Mouse (Mus musculus): ENCODE measurements around the gene Nol3. TPM values are rescaled to one million over a fixed set of nuclear protein-coding genes. Genes with fewer than 3 reads are reported as not detected.

The Nol3 gene
- polyA plus RNA-seq (2012; rRNA removed): 1.3 and 1.8 TPM in 2 replicates

DNA sequence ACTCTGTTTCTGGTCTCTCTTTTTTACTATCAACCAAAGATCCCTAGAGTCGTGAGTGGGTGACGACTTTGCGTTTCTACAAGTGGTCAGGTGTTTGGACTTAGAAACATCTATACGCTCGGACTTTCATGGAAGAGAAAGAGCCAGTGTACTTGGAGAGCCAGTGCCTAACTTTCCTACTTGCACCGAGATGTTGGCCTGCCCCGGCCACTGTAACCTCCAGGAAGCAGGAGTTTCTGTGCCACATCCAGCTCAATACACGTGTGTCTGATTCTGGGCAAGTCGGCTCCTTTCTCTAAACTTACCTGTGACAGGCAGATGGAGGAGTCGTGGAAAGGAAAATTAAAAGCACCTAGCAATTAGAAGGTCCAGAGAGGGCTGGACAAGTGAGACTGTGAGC lies at the start of gene Nol3:
Nol3 (plus strand) TSS at position 301 of the 400 bp plus-strand sequence.

DNA sequence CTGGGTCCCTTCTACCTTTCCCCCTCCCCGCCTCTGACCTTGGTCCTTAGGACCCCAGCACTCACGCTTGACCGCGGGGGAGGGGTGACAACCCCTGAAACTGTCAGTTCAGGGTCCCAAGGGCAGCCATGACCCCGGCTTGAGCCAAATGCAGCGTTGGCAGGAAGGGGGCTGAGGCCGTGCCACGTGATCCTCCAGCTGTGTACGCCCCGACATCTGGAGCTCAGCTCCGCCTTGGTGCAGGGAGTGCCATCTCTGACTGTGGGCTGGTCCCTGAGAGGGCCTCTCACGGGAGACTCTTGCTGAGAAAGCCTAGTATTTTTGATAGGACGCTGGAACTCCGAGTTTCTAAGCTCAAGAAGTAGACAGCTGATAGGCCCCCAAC lies 21.0 kb upstream of the Nol3 start, which contains the start of gene B3gnt9:
B3gnt9 (minus strand) TSS at position 188 of the 385 bp plus-strand sequence.

DNA sequence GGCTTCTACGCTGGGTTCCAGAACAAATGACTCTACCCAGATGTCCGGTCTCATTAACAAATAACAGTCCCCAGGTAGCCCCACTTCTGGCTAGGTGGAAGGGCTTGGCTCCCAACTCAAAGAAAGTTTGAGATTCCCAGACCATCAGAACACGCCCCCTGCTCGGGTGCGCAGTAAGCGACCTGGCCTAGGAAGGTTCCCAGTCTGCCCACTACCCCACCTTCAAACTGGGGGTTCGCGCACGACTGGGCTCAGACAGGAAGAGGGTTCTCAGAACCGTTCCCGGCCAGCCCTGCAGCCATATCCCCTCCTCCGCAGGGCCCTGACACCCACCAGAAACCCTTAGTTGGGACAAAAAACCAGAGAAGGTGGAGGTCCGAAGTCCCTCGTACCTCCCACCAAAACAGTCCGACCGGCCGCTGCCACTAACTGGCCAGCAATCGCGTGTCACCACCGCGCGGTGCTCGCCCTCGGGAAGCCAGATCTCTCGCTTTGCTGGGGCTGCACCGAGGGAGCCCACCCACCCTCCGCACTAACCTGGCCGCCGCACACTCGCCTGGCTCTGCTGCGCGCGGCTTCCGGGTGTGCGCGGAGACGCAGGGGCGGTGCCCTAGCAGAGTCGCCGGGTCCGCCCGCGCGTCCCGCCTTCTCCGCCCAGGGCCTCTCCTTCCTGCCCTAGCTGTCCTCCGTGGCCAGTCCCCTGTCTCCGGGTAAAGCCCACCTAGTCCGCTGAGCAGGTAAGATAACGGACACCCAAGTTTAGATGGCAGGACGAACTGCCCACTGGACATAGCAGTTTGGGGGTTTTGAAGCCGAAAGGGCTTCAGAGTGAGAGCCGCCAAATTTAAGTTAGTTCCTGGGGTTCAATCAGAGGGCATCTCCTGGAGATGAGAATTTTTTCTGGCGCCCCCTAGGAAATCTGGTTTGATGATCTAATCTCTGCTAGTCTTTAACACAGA lies 11.6 kb upstream of the Nol3 start, which contains the start of the genes Tradd and Fbxl8:
Tradd (minus strand) TSS at position 586 of the 959 bp plus-strand sequence.
Fbxl8 (plus strand) TSS at position 625 of the 959 bp plus-strand sequence.

DNA sequence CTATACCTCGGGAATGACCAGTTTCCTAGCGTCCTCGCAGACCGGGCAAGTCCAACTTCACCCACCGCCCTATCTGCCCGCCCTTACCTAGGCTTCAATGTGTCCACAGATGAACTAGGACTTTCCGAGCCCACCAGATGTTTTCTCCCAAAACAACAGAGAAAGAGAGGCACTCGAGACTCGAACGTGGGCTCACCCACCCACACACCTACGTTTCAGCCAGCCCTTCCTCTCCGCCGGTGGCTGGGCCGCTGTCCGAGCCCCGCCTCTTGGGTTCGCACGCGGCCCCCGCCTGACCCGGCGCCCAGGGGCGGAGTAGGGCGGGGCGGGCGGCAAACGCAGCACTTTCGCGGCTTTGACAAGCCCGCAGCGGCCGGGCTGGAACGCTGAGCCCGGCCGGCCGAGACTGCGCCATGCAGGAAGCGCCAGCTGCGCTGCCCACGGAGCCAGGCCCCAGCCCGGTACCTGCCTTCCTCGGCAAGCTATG lies 6.4 kb upstream of the Nol3 start, which contains the start of gene Hsf4:
Hsf4 (plus strand) TSS at position 341 of the 487 bp plus-strand sequence.

DNA sequence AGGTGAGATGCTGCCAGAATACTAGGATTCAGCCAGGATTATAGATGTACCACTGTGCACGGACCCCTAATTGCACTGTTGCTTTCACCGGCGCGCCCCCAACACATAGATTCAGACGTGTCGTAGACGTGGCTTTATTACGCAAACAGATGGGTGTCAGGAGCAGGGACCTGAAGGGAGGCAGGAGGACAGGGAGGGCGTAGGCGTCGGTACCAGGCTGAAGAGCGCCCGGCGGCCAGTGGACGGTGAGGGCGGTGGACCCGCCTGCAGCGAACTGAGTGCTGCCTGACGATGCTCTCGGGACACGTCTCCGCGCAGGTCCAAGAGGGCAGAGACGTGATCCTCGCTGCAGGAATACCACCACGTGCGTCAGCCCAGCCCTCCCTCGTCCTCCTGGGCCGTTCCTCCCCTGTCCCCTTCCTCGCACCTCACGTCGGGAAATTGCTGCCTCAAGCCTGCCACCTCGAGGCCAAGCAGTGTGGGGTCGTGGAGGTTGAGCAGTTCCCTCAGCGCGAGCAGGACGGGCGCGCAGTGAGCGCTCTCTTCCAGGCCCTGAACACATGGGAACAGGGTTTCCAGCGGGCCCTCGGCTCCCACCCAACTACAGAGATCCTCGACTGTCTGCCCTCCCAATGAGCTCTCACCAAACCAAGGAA lies 14.0 kb downstream of the Nol3 start, which contains the start of gene 4931428F04Rik:
4931428F04Rik (minus strand) TSS at position 60 of the 656 bp plus-strand sequence.

DNA sequence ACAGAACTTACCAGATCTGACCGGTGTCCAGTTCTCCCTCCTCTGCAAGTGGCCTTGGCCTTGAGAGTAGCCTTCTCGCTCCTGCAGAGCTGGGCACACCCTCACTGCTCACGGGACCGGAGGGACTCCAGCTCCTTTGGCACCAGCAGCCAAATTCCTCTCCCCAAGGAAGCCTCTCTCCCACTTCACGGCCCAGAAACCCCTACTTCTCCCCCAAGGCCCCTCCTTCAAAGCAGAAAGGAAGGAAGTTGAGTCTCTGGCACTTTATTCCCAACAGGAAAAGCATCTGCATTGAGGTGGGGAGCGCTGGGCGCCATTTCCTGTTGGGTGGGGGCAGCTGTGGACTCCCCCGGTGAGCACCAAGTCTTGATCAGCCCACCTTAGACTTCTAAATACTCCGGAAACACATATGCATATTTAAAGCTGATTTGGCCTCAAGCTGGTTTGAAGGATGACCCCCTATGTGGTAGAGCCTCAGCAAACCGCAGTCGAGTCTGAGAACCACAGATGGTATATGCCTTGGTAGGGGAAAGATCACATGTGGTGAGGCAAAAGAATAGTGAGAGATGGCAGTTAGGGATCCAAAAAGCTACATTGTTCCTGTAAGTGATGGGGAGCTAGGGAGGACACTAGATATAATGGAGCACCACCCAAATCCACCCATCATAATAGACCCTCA lies 20.1 kb downstream of the Nol3 start, which contains the start of gene Exoc3l:
Exoc3l (minus strand) TSS at position 207 of the 679 bp plus-strand sequence.

DNA sequence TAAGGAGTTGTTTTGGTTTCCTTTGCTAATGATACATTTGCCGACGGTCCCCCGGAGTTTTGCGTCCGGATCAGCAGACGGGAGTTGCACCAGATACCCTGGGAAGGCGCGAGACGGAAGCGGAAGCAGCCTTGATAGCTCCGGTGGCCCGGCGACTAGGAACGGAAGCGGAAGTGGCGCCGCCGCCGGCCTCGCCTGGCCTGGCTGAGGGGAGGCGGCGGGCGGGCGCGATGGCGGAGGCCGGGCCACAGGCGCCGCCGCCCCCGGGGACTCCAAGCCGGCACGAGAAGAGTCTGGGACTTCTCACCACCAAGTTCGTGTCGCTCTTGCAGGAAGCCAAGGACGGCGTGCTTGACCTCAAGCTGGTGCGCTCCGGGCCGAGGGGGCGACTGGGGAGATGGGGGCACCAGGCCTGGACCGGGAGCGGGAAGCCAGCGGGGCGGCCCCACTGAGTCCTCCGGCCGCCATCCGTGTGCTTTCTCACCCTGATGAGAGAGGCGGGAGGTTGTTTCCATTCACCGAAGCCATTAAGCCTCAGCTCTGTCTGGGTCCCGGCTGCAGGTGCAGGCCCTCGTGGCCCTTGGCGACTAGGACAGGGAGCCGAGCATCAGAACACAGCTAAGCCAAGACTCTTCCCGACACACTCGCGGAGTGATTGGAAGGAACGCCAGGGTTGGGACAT lies 21.7 kb downstream of the Nol3 start, which contains the start of gene E2f4:
E2f4 (plus strand) TSS at position 153 of the 682 bp plus-strand sequence.

DNA sequence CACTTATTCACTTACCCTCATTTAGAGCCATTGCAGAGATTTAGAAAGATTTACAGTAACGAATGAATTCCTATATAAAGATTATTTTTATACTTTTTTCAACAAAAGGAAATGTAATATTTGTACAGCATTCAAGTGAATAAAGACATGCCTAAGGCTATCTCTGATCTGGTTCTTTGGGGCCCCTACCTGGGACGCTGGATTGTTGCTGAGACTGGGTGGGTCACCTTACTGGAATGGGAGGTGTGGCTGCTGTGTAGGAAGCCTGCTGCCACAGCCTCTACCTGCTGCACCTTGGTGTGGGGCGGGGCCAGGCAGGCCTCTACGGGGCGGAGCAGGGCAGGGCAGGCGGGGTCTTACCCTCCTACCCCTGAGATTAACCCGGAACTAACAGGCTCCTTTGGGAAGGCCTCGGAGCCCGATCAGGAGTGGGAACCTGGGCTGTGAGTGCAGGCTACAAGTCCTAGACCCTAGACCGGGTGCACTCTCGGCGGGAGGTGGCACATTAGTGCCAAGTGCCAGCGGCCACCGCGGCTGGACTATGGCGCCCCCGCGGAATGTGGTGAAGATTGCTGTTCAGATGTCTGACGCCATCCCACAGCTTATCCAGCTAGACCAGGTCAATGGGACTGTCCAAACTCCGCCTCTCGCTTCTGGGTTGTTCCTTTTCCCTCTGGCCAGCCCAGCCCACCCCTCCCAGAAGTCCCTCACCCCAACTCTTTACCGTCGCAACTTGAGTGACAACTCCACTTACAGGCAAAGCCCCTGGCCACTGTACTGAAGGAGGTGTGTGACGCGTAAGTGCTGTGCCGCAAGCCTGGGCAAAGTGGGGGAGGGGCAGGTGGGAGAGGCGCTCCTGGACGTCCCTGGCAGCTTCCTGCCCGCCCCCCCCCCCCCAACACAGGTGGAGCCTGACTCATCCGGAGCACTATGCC lies 29.5 kb downstream of the Nol3 start, which contains the start of gene Elmo3:
Elmo3 (plus strand) TSS at position 391 of the 935 bp plus-strand sequence.

DNA sequence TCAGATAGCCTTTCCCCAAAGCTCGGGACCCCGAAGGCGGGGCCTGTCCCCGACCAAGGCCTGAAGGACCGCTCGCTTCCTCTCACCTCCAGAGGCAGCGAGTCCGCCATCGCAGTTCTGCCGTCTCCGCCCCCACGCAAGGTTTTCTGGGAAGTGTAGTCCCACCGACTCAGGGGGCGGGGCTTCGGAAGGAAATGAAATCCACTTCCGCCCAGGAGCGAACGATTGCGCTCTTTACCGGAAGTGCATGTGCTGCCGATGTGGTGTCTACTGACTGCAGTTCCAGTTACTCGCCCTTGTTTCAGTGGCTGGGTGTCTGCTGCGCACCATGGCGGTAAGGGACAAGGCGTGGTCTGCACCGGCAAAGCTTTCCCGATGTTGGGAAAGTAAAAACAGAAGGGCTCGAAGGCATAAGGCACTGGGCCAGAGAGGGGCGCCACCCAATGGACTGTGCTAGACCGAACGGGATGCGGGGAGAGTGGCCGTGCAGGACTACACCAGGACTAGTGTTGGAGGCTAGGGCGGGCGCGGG lies 50.3 kb downstream of the Nol3 start, which contains the start of the genes Lrrc29 and Tmem208:
Lrrc29 (minus strand) TSS at position 138 of the 532 bp plus-strand sequence.
Tmem208 (plus strand) TSS at position 214 of the 532 bp plus-strand sequence.

Other genes starting within 250 kb of the Nol3 start
- gene Ces3a, start 227.5 kb upstream of the Nol3 start, polyA plus RNA-seq (2012; rRNA removed): not detected in 2 replicates
- not detected in 2 replicates for gene Ces3b, start 192.4 kb upstream of the Nol3 start, polyA plus RNA-seq (2012; rRNA removed)
- gene Ces4a, start 144.3 kb upstream of the Nol3 start, polyA plus RNA-seq (2012; rRNA removed): not detected in 2 replicates
- 33.6 and 64.2 TPM in 2 replicates for gene Cbfb, start 105.5 kb upstream of the Nol3 start, polyA plus RNA-seq (2012; rRNA removed)
- 19.5 and 27.4 TPM in 2 replicates for gene D230025D16Rik, start 51.0 kb upstream of the Nol3 start, polyA plus RNA-seq (2012; rRNA removed)
- 5.5 and 7.9 TPM in 2 replicates for gene B3gnt9, start 21.0 kb upstream of the Nol3 start, polyA plus RNA-seq (2012; rRNA removed)
- 7.0 and 9.8 TPM in 2 replicates for gene Tradd, start 11.5 kb upstream of the Nol3 start, polyA plus RNA-seq (2012; rRNA removed)
- gene Fbxl8, start 11.5 kb upstream of the Nol3 start, polyA plus RNA-seq (2012; rRNA removed): 0.94 and 1.1 TPM in 2 replicates
- gene Hsf4, start 6.3 kb upstream of the Nol3 start, polyA plus RNA-seq (2012; rRNA removed): 0.14 and 0.31 TPM in 2 replicates
- 49.0 and 56.8 TPM in 2 replicates for gene 4931428F04Rik, start 13.7 kb downstream of the Nol3 start, polyA plus RNA-seq (2012; rRNA removed)
- 11.9 and 13.4 TPM in 2 replicates for gene Exoc3l, start 20.0 kb downstream of the Nol3 start, polyA plus RNA-seq (2012; rRNA removed)
- 125 and 133 TPM in 2 replicates for gene E2f4, start 21.5 kb downstream of the Nol3 start, polyA plus RNA-seq (2012; rRNA removed)
- 2.1 and 3.4 TPM in 2 replicates for gene Elmo3, start 29.5 kb downstream of the Nol3 start, polyA plus RNA-seq (2012; rRNA removed)
- 1.9 and 3.0 TPM in 2 replicates for gene Lrrc29, start 50.1 kb downstream of the Nol3 start, polyA plus RNA-seq (2012; rRNA removed)
- 51.1 and 89.1 TPM in 2 replicates for gene Tmem208, start 50.2 kb downstream of the Nol3 start, polyA plus RNA-seq (2012; rRNA removed)
- gene Fhod1, start 71.8 kb downstream of the Nol3 start, polyA plus RNA-seq (2012; rRNA removed): 18.4 and 21.0 TPM in 2 replicates
- gene Slc9a5, start 72.7 kb downstream of the Nol3 start, polyA plus RNA-seq (2012; rRNA removed): 28.6 and 31.2 TPM in 2 replicates
- gene Plekhg4, start 97.1 kb downstream of the Nol3 start, polyA plus RNA-seq (2012; rRNA removed): 3.6 and 3.9 TPM in 2 replicates
- not detected in 2 replicates for gene Kctd19, start 137.4 kb downstream of the Nol3 start, polyA plus RNA-seq (2012; rRNA removed)
- 2.1 and 4.3 TPM in 2 replicates for gene Lrrc36, start 137.4 kb downstream of the Nol3 start, polyA plus RNA-seq (2012; rRNA removed)
- gene Tppp3, start 195.4 kb downstream of the Nol3 start, polyA plus RNA-seq (2012; rRNA removed): 60.2 and 72.4 TPM in 2 replicates
- 34.5 and 38.7 TPM in 2 replicates for gene Zdhhc1, start 220.8 kb downstream of the Nol3 start, polyA plus RNA-seq (2012; rRNA removed)
- 19.6 and 32.8 TPM in 2 replicates for gene Hsd11b2, start 242.6 kb downstream of the Nol3 start, polyA plus RNA-seq (2012; rRNA removed)